Mouse (Mus musculus): ENCODE results near the gene Frmd4b.
"Not testable (repeated sequence)": the region's sequence is repeated elsewhere in the genome, so short reads cannot be mapped to it uniquely, and the experiment has no call there.

The Frmd4b gene

DNA sequence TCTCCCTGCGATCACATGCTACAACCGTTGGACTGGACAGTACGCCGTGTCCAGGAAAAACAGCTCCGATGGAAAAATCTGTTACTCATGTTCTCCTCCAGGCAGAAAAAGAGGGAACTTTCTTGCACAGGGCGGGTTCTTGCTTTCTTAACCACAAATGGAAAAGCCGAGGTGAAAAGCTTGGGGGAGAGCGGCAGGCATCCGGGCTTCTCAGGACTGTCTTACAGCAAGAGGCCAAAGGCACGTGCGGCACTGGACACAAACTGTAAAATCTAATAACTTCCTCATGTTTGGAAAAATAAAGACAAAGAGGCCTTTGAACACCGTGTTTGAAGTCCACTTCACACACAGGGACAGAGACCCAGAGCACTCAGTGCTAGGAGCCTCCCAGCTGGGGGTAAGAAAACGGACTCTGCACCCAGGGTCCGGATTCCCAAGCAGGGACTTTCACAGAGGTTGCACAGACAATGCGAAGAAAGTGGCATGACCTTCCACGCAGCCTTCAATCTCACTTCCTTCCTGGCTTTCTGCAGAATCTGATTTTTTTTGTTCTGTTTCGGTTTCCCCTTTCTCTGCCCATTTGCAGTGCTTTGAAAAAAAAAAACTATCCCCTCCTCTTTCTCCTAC lies 153.3 kb downstream of the Frmd4b start:
- DNase-seq = peak; percentile 84

DNA sequence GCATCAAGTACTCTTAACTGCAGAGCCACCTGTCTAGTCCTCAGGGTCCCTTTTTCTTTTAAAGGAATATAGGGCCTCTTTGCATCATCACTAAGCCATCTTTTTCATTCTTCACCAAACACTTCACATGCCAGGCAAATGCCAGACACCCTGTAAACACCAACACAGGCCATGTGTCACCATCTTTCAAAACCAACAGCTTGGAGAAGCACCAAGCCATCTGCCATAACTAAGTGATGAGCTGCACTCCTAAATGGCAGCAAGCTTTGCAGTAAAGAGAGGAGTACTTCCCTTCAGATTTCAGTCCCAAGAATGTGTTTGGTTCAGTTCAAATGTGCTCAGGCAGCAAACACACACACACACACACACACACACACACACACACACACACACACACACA lies 154.9 kb downstream of the Frmd4b start:
- no peak for DNase-seq

DNA sequence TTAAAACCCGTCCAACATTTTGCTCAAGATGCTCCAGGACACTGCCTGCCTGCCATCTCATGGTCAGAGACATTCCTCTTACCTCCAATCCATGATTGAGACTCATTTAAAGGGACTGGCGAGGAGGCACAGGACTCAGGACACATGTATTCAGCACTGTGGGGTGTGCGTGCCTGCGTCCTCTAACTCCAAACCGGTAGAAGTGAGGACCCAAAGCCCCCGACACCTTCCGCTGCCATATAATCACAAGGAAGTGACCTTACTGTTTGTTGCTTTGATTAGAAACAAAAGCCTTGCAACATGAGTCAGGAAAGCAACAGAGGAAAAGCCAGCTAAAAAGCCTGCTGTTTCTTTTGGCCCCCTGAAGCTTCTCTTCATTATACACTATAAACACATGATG lies 158.2 kb downstream of the Frmd4b start:
- no peak for DNase-seq

DNA sequence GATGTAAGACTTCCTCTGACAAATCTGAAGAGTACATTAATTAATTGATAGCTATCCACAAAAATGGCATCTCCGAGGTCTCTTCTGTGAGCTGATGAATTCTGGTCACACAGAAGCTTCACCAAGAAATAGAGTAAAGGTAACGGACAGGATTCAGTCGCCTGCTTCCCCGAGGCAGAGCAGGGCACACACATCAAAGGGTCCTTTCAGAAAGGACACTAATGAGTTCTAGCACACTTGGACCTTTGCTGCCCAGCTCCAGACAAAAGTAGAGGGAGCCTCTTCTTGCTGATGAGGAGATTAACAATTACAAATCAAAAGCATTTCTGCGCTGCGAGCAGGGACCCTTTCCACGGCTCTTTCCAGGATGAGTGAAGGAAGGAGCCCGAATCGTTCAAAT lies 159.0 kb downstream of the Frmd4b start:
- DNase-seq = no peak

DNA sequence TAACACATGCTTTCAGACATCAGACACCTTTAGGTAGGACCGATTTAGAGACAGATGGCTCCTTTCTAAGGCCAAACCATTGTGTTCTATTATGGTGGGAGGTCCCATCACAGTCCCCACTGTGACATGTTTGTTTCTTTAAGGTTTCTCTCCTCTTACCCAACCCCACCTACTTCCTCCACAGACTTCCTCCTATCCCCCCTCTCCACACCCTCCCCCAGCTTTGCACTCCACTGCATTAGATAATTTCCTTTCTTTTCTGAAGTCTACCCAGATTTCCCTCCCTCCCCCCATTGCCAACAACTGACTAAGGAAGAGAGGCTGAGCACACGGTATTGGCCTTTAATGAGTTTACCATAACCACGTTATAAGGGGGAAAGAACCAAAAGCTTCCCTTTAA lies 159.4 kb downstream of the Frmd4b start:
- no peak for DNase-seq

DNA sequence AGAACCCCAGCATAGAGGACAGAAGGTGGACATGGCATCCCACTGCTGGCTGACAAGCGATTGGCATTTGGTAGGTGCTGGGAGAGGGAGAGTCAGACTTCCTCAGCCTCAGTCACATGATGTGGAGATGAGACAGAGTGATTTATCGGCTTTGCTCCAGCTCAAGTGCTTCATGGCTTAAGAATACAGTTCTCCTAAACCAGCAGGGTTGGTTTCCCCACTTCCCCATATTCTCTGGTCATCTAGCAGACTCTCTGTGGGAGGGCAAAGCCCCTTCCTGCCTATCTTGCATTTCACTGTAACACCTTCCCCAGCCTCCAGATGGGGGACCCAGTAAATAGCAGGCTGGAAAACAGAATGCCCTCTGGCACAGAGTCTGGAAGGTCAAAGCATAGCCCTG lies 160.1 kb downstream of the Frmd4b start:
- DNase-seq = peak; percentile 51

DNA sequence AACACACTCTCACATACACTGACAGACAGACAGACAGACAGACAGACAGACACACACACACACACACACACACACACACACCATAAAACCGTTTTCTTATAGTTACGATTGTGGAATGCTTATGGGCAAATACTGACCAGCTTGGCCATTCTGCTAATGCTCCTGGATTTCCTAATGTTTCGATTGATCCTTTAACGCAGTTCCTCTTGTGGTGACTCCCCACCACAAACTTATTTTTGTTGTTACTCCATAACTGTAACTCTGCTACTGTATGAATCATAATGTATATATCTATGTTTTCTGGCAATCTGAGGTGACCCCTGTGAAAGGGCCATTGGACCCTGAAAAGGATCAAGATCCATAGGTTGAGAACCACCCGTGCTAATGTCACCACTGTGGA lies 165.1 kb downstream of the Frmd4b start:
- no peak for DNase-seq

DNA sequence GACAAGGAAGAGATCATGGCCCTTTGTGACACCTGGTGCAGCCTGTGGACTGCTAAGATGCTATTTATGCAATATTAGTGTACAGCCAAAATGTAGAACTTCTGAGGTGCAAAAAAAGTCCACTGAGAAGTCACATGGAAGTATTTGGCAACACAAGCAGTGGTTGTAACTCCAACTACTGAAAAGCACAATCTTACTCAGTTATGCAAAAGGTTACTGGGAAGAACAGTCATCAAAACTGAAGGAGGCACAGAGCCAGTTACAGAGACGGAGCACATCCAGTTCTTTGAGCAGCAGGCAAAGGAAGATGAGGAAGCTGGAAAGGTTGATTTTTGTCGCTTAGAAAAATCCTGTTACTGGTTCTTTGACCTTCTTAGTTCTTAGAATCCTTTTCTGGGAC lies 167.5 kb downstream of the Frmd4b start:
- DNase-seq = peak; percentile 44

DNA sequence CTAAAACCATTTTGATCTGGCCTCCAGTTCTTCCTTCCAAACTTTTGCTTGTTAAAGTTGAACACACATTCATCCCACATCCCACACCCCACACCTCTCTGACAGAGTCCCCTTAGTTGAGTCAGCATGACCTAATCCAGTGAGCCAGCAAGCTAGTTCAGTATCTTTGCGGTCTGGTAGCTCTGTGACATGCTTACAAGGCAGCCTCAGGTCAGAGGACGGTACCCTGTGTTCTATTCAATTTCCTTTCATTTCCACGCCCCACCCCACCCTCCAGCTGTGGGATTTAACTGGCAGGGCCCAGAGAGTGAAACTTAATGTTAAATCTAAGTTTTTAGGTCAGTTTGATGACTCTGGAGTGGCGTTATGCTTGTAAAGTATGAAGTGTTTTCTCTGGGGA lies 170.3 kb downstream of the Frmd4b start:
- peak; percentile 86 for DNase-seq

DNA sequence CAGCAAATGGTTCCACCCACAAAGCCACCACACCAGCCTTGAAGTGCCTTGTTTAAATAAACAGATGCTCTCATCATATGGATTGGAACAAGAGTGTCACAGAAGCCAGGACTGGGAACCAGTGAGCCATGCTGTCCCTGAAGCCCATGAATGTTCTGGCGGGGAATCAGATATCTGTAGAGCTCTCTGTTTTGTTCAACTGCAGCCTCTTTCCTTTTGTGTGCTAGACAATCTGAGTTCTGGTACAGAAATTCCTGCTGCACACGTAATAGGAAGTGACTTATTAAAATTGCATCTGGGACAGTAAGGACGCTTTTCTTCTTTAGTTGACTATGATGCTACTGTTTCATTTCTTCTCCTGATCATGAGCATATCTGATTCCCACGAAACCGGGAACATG lies 173.2 kb downstream of the Frmd4b start:
- no peak for DNase-seq

DNA sequence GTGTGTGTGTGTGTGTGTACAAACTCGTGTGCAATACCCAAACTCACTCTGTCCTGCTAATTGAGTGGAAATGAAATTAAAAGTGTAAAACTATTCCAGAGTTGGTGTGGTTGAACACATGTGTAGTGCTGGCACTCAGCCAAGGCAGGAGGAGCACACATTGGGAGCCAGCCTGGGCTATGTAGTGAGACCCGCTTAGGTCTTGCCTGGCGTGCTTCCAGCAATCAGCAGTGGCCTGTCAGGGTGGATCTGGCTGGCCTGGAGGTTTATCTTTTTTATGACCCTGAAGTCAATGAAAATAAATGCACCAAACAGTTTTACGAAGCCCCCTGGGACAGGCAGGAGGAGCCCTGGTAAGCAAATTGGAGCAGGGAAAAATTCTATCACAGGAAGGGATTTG lies 173.8 kb downstream of the Frmd4b start:
- no peak for DNase-seq

DNA sequence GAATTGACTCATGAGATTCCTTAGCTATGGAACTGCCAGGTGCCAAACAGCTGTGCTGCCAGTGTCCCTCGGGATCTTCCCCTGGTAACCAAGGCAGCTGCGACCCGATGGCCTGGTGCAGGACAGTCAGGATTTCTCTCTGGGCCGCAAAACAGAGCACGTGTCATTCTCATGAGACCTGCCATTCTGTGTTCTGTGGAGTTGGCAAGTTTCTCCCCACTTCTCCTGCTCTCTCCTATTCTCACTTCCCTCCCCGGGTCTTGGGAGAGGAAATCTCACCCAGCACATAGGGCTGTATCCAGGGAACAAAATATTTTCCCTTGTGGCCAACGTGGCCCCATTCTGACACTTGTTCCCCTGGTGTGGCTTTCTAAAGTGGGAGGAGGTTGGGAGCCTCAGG lies 176.0 kb downstream of the Frmd4b start:
- peak; percentile 23 for DNase-seq

DNA sequence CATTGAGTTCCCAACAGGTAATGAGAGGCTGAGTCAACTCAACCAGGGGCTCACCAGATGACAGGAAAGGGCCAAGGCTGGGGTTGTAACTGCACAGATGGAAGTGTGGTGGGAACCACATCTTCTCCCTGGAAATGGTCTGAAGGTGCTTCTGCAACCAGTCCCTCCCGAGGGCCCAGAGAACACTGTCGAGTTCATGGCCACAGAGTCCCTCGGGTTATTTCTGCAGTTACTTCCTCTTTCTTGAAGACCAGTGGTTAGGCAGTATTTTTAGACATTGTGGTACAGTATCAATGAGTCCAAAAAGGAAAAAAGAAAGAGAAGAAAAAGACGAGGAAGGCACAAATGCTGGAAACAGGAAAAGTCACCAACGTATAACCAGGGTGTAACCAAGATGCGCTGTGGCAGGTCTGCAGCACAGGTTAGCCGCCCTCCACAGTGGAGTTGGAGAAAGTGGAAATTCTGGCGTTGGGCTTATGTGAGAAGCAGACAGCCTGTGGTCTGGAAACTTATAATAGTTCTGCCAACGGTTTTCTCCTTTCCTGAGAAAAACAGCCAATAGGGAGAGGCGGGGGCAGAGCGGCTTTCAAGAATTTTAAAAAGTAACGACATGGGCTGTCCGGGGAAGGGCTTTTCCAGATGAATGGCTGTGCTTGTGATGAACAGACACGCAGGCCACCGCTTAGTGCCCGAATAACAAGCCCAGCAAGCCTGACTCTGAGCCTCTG lies 178.3 kb downstream of the Frmd4b start:
- no peak for DNase-seq

DNA sequence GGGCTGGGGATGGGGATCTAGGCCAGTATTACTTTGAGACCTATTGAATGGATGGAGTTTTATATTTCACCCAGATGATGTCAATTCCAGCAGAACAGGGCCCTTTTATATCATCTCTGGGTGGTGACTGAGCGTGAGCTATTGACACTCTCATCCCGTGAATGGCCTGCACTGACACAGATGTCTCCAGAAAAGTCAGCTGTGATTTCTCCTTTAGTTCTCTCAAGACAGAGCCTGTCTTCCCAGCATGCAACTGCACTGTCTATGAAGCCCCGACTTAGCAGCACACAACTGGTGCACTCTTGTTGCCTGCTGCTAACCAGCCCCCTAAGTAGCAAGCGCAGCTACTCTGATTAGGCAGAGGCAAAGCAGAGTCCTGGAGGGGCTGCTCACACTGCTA lies 182.6 kb downstream of the Frmd4b start:
- no peak for DNase-seq

DNA sequence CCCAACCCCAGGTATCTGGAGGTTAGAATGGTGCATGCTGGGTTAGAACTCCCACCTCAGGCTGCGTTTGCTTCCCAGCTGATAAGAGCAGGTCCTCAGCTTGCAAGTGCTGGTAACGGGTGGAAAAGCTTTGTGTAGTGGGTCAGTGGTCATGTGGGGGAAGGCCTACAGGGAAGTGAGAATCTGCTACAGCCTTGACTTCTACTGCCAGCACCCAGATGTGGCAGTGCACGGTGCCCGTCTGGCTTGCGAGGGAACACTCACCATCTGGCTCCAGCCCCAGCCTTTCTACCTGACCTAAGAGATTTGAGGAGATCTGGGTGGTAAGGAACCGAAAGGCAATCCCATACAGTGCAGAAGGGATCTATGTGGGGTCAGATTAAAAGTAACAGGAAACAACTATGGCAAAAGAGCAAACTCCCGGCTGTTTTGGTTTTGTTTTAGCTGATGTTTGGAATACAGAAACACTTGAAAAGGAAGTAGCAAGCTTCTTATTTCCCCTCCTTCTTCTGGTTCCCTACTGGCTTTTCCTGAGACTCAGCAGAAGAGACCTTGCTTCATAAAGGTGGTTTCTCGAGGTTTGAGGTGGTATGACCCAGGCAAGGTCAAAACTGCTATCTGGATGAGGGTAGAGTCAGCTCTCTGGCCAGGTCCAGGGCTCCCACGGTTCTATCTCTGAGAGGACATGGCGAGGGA lies 185.9 kb downstream of the Frmd4b start:
- peak; percentile 29 for DNase-seq

DNA sequence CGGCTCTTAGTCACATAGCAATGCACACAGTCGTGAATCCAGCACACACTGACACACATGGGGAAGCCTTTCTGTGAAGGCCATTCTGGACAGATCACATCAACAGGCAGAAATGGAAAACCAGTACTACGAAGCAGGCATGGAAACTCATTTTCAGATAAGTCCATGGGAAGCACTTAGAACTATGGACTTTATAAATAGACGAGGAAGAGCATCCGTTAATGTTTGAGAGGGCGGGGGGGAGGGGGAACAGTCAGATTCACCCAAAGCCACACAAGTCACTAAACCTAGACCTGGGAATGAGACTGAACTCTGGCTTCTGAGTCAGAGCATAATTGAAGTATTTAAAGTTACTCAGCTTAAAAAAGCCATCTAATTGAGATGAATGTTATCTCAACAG lies 186.8 kb downstream of the Frmd4b start:
- DNase-seq = no peak

DNA sequence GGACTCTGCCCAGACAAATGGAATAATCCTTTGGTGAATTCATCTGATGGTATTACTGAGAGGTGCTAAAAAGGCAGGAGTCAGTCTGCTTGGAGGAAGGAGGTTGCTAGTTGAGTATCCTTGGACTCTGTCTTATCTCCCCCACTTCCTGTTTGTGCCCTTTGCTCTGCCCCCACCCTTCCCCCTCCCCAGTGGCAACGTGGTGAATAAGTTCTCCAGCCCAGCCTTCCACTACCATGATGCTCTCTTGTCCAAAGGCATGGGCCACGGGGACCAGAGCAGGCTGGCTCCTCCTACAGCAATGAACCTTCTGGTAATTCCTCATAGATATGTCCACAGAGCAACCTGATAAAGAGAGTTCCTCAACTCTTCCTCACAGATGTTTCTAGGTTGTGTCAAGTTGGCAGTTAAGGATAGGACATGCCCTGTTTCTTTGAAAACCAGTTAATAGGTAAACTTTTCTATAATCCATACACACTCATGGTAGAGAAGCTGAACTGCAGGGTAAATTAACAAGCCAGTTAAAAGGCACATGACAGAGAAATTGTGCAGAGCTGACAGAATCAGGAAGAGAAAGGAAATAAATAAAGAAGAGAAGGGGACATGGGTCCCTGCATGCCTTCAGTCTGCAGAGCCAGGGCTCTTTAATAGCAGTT lies 187.5 kb downstream of the Frmd4b start:
- DNase-seq = no peak

DNA sequence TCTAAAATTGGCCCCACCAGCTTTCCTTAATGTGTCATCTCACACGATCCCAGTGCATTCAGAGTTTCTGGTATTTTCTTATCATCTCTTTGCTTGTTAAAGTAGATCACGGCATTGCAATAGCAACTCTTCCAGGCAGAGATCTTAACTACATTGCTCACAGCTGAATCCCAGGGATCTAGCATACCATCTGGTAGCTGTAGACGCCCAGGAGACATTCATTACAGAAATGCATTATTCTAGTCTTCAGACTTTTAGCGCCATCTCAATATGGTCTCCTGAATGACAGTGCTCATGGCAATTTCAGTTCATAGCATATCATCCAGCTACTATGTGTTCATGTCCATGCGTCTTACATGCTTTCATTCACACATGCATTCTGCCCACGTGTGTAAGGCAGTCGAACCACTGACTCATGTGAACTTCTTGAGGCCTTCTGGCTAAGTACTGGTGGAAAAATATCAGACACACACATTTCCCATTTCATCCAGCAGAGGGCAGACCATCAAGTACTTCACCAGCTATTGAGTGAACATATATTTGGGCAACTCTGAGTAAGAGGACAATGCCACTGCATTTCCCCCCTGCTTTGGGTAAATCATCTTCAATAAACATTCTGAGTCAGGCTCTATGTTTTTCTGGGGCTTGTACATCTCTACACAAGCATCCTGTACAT lies 197.4 kb downstream of the Frmd4b start:
- peak; percentile 80 for DNase-seq

DNA sequence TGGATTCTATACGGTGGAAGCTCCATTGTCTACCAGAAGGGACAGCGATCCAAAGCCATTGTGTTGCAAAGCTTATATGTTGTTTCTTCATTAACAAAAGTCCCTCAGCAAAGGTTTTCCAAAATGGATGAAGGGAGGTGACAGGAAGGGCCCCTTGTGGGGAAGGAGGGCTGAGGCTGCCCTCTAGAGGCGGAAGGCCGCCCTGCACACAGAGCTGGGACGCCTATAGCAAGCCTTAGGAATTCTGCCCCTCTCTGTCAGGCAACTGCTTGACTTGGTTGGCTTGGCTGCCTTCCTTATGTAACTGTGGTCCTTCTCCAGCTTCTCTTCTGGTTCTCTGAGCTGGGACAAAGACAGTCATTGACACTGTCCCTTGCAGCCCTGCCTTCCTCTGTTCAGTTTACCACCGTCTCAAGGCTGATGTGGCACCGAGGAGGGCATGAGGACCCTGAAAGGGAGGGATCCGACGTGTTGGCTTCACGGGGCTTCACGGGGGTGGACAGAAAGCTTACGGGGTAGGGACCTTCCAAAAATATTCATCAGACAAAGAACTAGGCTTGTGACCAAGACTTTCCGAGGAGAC lies 200.3 kb downstream of the Frmd4b start:
- DNase-seq = peak; percentile 81

DNA sequence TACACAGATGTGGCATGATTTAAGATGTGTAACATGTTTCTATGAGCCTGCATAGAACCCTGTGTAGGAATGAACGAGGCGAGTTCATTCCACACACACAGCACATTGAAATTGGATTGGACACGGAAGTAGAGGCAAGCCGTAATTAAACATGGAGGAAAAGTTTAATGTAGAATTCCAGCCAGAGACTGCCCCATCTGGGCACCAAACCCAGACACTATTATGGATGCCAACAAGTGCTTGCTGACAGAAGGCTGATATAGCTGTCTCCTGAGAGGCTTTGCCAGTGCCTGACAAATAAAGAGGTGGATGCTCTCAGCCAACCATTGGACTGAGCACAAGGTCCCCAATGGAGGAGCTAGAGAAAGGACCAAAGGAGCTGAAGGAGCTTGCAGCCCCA lies 201.8 kb downstream of the Frmd4b start:
- DNase-seq = not testable (repeated sequence)

DNA sequence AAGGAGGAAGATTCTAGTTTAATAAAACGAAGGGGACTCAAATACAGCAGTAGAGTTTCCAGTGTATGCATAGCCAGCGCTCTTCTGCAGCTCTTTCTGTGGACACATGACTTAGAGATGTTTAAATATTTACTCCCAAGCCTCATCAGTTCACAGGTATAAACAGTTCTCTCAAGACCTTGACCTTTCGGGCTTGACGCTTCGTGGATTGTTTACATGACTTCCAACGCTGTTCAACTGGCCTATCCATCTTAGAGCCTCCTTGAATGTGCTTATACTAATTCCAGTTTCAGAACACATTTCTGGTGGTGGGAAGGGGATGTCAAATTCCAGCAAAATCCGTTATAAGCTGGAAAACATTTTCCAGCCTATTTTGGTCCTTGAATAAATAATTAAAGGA lies 203.9 kb downstream of the Frmd4b start:
- no peak for DNase-seq

DNA sequence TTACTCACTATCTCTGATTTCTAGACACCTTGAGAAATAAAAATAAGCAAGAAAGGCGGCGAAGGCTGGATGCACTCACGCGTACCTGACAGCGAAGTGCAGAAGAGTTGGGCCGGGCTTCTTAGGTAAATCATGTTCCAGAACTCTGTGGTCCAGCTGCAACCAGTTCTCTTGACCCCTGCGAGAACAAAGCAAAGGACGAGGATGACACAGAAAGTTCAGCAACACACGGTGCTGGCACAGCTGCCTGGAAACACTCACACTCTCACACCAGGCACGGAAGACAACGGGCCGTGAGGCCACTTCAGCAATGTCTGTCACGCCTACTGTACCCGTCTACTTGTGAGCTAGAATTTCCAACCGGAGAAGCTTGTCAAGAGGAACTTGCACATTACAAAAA lies 204.9 kb downstream of the Frmd4b start:
- DNase-seq = no peak

DNA sequence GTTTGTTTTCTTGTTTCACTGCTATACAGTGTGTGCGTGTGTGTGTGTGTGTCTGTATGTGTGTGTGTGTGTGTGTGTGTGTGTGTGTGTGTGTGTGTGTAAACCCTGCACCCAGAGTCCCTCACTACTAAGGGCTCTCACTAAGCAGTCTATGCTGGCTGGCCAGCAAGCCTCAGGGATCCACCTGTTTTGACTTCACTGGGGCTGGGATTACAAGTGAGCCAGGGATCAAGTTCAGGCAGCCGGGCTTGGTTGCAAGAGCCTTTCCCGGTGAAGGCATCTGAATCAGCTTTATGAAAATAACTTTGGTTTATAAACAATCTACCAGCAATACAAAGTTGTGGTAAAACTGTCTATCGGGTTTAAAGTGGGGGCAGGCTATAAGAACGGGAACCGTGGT lies 206.0 kb downstream of the Frmd4b start:
- no peak for DNase-seq
